Mouse (Mus musculus) thymus, adult 2 months (tissue): ENCODE data around the gene Tas2r104.

Source experiments
- CTCF ChIP-seq: fragments of 200-500 bp; IDR thresholded peaks from 2 replicates; pipeline ENCODE4 v1.5.1; 2012; ENCODE audit warnings: mild to moderate bottlenecking, control low read depth, low read length, moderate library complexity, borderline replicate concordance; ENCODE audit not compliant: control insufficient read depth, poor library complexity, insufficient read depth; ENCODE audit errors: extremely low read depth
- POLR2A ChIP-seq: fragments of 200-500 bp; IDR thresholded peaks from 2 replicates; pipeline ENCODE4 v1.6.1; 2012; ENCODE audit warnings: mild to moderate bottlenecking, low read length, control low read depth, moderate library complexity; ENCODE audit not compliant: control insufficient read depth, poor library complexity, insufficient read depth; ENCODE audit errors: extremely low read depth

DNA sequence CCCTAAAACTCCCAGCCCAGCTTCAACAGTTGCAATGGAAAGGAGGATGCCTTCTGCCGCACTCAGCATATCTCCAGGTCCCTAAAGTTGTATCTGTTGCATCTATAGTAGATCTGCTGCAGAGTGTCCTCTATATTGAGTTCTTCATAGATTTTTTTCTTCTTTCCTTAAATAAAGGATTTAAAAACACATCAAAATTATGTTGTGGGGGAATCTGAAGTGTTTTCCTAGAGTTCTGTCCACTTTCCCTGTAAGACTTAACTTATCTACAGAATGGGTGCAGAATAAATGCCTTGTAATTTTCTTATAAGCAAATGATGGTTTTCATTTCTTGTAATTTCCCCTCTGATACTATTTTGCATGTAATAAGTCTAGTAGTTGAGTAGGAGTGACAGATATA is 1.9 kb upstream of the Tas2r104 start, which contains the start of gene Tas2r105:
- no peak for TF ChIP-seq CTCF
- no peak for TF ChIP-seq POLR2A
